Mouse (Mus musculus) neural tube, embryonic 15.5 days (tissue): ENCODE results near the gene E030030I06Rik. TPM values are rescaled to one million over a fixed set of nuclear protein-coding genes. Genes with fewer than 3 reads are reported as not detected.
"Not testable (repeated sequence)": the region's sequence is repeated elsewhere in the genome, so short reads cannot be mapped to it uniquely, and the experiment has no call there.

Experiments
- ATAC-seq: fragments of 200-750 bp; cut with Nextera tagmentation; 2 replicates; pipeline ENCODE4 v1.8.0; 2017; ENCODE audit warnings: mild to moderate bottlenecking, moderate TSS enrichment, moderate library complexity; ENCODE audit not compliant: low FRiP score
- H3K27ac ChIP-seq: fragments of 300-500 bp; sonication (generic); replicated peaks from 2 replicates; pipeline ENCODE4 v1.5.1; 2015; ENCODE audit warnings: mild to moderate bottlenecking, inconsistent platforms
- H3K27me3 ChIP-seq: fragments of 300-500 bp; sonication (generic); replicated peaks from 2 replicates; pipeline ENCODE4 v1.6.1; 2015; ENCODE audit warnings: inconsistent platforms
- H3K36me3 ChIP-seq: fragments of 300-500 bp; sonication (generic); 2 replicates; pipeline ENCODE4 v1.6.1; 2015; ENCODE audit warnings: inconsistent platforms
- H3K4me1 ChIP-seq: fragments of 300-500 bp; sonication (generic); 2 replicates; pipeline ENCODE4 v1.6.1; 2015; ENCODE audit warnings: inconsistent platforms
- H3K4me2 ChIP-seq: fragments of 300-500 bp; sonication (generic); 2 replicates; pipeline ENCODE4 v1.6.1; 2015; ENCODE audit warnings: inconsistent platforms, mild to moderate bottlenecking, moderate library complexity
- H3K4me3 ChIP-seq: fragments of 300-500 bp; sonication (generic); replicated peaks from 2 replicates; pipeline ENCODE4 v1.5.1; 2015; ENCODE audit warnings: mild to moderate bottlenecking, inconsistent platforms
- H3K9ac ChIP-seq: fragments of 300-500 bp; sonication (generic); replicated peaks from 2 replicates; pipeline ENCODE4 v1.6.1; 2015; ENCODE audit warnings: mild to moderate bottlenecking, inconsistent platforms
- H3K9me3 ChIP-seq: fragments of 300-500 bp; sonication (generic); replicated peaks from 2 replicates; pipeline ENCODE4 v1.6.1; 2016; ENCODE audit warnings: inconsistent platforms
- WGBS: fragments of 180-500 bp; shearing (Covaris S2); methylation state at CpG from one replicate; pipeline ENCODE4 v1.1.7; 2015; ENCODE audit warnings: mixed read lengths; 5-methylcytosine and 5-hydroxymethylcytosine counted together
- polyA plus RNA-seq: library from polyadenylated mRNA; unstranded; fragments of >200 nt; fragmentation: Nextera tagmentation; extraction: Ambion mirVana; gene quantifications from 2 replicates; pipeline ENCODE4 v1.2.1, GENCODE M21; 2015

Gene E030030I06Rik
- 1.6 and 3.4 TPM in 2 replicates for polyA plus RNA-seq

DNA sequence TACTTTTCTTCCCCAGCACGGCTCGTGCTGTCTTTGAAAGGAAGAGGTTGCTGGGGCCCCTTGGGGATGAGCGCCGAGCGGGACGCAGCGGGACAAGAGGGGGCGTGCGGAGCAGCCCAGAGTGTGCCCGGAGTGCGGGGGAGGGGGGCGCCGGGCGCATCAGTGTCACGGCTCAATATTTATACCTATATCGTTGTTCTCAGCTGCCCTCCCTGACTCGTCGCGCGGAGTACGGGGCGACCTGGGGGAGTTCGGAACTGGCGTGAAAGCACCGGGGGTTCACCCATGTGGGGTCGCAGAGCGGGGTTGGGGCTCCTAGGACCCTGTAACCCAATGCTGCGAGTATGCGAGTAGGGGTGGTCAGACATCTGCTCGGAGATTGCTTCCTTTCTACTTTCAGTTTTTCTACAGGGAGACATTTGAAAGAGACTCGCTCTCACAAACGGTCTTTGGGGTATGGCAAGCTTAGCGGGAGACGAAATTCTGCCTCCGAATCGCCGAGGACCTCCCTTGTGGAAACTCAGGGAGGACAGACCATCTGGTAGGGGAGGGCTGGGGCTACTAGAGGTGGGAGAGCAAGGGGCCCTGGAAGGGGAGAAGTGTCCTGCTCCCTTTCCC, at the start of gene E030030I06Rik:
Gene E030030I06Rik (minus strand): TSS at position 198 of the 618 bp plus-strand sequence.
- H3K27ac ChIP-seq: no peak within 1 kb of the TSS
- peak within 1 kb of the TSS; percentile 30; the same call in 1 of the 2 replicates for H3K9ac ChIP-seq
- H3K27me3 ChIP-seq: peaks cover 44% of the 10 kb centered on the region
- H3K9me3 ChIP-seq: no peaks in the 10 kb centered on the region
- ATAC-seq: peak; percentile 22; the same call in 1 of the 2 replicates
- peak within 1 kb of the TSS; percentile 81 for H3K4me2 ChIP-seq
- under 1% methylated on average over 37 of the region's 37 CpGs for WGBS
- H3K4me3 ChIP-seq: peak within 1 kb of the TSS; percentile 46
- H3K4me1 ChIP-seq: peaks cover 32% of the 10 kb centered on the region
- no peaks in the 10 kb centered on the region for H3K36me3 ChIP-seq

DNA sequence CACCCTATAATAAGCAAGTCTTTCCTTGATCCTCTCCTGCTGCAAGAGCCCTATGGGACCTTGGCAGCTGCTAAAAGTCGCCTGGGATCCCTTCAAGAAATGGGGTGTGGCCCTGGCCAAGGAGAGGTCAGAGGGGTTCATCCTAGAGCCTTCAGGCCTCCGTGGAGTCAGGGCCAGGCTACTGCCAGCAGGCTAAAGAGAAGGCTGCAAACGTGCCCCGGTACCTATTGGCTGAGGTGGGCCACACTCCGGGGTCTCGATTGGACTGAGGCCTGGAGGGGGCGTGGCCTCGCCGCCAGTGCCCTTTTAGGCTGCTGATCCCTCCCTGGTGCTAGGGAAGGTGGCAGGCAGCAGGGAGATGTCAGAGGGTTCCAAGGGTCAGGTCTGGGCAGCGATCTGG, 42.0 kb upstream of the E030030I06Rik start:
- peak; percentile 76 for ATAC-seq
- H3K4me1 ChIP-seq, H3K9ac ChIP-seq, H3K4me3 ChIP-seq, H3K9me3 ChIP-seq, H3K27me3 ChIP-seq, H3K36me3 ChIP-seq, H3K27ac ChIP-seq: not testable (repeated sequence)
- 4% methylated on average over 6 of the region's 10 CpGs for WGBS
- H3K4me2 ChIP-seq: peak overlapping the region; percentile 41

DNA sequence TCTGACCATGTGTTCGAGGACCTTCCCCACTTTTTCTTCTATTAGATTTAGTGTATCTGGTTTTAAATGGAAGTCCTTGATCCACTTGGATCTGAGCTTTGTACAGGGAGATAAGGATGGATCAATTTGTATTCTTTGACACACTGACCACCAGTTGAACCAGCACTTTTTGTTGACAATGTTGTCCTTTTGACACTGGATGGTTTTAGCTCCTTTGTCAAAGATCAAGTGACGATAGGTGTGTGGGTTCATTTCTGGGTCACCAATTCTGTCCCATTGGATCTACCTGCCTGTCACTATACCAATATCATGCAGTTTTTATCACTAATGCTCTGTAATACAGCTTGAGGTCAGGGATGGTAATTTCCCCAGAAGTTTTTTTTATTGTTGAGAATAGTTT, 27.4 kb upstream of the E030030I06Rik start:
- not testable (repeated sequence) for H3K4me3 ChIP-seq, H3K4me1 ChIP-seq, H3K9me3 ChIP-seq, H3K4me2 ChIP-seq, H3K27ac ChIP-seq, H3K9ac ChIP-seq, H3K27me3 ChIP-seq, H3K36me3 ChIP-seq, ATAC-seq
- 92% methylated on average over 2 of the region's 2 CpGs for WGBS

DNA sequence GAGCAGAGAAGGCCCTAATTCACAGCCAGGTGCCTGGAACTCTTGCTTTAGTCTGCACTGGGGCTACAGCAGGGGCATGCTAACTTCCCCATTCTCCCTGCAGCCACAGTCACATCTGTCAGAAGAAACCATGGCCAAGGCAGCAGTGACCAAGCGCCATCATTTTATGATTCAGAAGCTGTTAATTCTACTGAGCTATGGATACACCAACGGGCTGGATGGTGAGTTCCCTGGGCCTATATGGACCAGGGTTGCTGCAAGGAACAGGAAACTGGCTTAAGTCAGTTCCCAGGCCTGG, 25.1 kb upstream of the E030030I06Rik start:
- not testable (repeated sequence) for H3K4me1 ChIP-seq, H3K4me2 ChIP-seq, H3K4me3 ChIP-seq, H3K27ac ChIP-seq, ATAC-seq, H3K36me3 ChIP-seq, H3K9ac ChIP-seq, H3K9me3 ChIP-seq, H3K27me3 ChIP-seq
- WGBS: 74% methylated on average over 2 of the region's 2 CpGs

DNA sequence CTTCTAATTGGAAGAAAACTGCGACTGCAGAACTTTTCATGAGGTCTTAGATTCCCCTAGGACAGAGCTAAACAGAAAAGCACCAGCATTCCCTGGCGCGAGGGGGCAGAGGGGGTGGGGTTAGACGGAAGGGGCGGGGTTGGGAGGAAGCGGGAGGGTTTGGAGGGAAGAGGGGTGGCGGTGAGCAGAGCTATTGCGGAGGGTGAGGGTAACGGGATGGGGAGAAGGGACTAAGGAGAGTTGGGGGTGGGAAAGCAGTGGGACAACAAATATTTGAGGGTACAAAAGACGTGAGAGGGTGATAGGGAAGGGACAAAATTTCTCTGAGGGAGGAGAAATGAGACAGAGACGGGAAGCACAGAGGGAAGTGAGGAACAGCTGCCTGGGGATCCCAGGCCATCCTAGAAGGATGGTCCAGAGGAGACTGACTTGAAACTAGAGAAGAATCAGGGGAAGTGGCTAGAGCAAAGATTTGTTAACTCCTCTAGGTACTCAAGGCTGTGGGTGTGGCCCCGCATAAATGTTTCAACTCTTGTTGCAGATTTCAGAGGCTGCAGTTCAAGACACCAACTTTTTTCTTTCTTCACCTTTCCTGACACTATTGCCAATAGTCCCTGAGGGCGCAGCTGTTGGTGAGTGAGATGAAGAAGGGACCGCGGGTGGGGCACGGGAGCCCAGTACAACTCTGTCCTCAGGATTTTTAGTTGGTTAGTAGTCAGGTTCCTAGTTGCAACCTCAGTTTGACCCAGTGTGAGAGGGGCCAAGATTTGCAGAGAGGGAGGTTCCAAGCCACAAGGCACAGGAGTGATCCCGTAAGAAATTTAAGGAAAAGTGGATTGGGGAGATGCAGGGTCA, 24.5 kb upstream of the E030030I06Rik start:
- not testable (repeated sequence) for H3K9ac ChIP-seq, H3K27me3 ChIP-seq, H3K36me3 ChIP-seq, H3K4me3 ChIP-seq, ATAC-seq, H3K4me1 ChIP-seq, H3K27ac ChIP-seq, H3K9me3 ChIP-seq
- WGBS: 15% methylated on average over 12 of the region's 17 CpGs
- H3K4me2 ChIP-seq: peak overlapping the region; percentile 27; the same call in 1 of the 2 replicates

DNA sequence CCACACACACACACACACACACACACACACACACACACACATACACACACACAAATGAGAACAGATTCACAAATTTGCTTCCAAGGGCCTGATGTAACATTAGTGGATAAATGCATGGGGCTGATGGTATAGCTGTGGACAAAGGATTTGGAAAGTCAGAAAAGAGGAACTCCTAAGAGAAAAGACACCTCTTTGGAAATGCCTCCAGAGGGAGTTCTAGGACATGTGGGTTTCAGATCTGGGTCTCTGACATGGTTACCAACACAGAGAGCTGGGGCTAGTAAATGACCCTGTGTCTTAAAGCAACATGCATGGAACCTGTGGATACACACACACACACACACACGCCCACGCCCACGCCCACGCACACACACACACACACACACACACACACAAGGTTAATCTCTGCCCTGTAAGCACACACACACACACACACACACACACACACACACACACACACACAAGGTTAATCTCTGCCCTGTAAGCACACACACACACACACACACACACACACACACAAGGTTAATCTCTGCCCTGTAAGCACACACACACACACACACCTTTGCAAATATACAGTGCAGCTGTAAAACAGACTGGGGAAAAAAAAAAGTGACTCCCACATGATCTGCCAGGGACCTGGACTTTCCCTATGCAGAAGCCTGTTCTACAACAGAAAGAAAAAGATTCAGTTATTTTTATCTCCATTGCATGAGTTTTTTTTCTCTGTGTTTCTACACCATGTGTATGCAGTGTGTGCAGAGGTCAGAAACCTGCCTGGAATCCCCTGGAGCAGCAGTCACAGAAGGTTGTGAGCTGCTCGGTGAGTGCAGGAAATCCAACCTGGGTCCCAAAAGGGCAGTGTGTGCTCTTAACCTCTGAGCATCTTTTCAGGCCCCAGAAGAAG, 23.6 kb upstream of the E030030I06Rik start:
- H3K27ac ChIP-seq, H3K4me3 ChIP-seq, H3K27me3 ChIP-seq, H3K9me3 ChIP-seq, H3K9ac ChIP-seq, ATAC-seq, H3K36me3 ChIP-seq, H3K4me1 ChIP-seq: not testable (repeated sequence)
- 85% methylated on average over 4 of the region's 5 CpGs for WGBS
- H3K4me2 ChIP-seq: peak overlapping the region; percentile 27; the same call in 1 of the 2 replicates

DNA sequence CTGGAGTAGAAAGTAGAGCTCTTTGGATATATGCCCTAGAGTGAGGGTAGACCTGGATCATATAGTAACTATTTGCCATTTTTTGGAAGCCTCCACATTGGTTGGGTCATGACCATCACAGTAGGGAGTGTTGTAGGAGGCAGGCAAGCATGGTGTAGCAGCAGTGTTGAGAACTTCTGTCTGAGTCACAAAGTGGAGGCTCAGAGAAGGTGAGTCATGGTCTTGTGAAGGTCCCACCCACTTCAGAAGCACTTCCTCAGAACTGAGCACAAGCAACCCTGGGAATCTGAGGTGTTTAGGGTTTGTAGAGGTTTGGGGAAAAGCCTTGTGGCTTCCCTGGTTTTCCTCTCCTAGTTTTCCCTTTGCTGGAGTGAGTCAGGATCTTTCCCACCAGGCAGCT, 20.0 kb upstream of the E030030I06Rik start:
- H3K4me2 ChIP-seq, H3K27ac ChIP-seq, H3K27me3 ChIP-seq, H3K4me1 ChIP-seq, ATAC-seq, H3K9me3 ChIP-seq, H3K36me3 ChIP-seq, H3K4me3 ChIP-seq, H3K9ac ChIP-seq: not testable (repeated sequence)

DNA sequence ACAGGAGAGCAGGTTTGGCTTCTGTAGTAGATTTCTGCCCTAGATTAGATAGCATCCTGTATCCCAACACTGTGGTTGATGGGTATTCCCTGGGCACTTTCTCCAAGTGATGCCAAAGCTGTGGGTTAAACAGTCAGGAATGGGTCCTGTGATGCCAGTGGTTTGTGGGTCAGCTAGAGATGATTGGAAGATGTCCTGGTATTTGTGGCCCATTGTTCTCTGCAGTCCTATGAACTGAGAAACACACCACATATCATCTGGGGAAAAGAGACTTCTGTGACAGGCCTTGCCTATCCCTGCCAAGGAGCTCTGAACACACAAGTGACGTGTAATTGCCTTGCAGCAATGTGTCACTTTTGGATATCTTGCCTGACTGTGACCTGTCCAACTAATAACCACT, 18.0 kb upstream of the E030030I06Rik start:
- H3K9me3 ChIP-seq, H3K9ac ChIP-seq, H3K27me3 ChIP-seq, H3K4me2 ChIP-seq, H3K4me3 ChIP-seq, H3K36me3 ChIP-seq, H3K27ac ChIP-seq, H3K4me1 ChIP-seq, ATAC-seq: not testable (repeated sequence)
- WGBS: 92% methylated on average over 1 of the region's 1 CpGs

DNA sequence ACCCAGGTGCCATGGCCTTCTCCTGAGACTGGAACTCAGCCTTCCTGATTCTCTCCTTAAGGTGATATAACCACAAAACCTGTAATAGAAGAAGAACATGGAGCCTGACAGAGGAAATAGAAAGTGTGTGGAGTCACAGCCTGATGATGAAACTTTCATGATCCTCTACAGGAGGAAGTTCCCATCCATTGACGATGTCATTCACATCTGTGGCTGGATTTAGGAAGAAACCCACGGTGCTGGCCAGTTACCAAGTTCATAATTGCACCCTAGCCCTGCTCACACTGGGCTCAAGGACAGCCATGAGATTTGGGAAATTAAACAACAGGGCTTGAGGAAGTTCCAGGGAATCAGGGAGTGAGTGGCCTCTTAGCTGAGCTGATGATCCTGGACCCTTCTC, 17.0 kb upstream of the E030030I06Rik start:
- not testable (repeated sequence) for H3K4me3 ChIP-seq, H3K36me3 ChIP-seq, H3K9ac ChIP-seq, H3K9me3 ChIP-seq, H3K4me2 ChIP-seq, ATAC-seq, H3K27ac ChIP-seq, H3K4me1 ChIP-seq
- H3K27me3 ChIP-seq: peaks cover 16% of the 10 kb centered on the region
- 66% methylated on average over 2 of the region's 2 CpGs for WGBS

DNA sequence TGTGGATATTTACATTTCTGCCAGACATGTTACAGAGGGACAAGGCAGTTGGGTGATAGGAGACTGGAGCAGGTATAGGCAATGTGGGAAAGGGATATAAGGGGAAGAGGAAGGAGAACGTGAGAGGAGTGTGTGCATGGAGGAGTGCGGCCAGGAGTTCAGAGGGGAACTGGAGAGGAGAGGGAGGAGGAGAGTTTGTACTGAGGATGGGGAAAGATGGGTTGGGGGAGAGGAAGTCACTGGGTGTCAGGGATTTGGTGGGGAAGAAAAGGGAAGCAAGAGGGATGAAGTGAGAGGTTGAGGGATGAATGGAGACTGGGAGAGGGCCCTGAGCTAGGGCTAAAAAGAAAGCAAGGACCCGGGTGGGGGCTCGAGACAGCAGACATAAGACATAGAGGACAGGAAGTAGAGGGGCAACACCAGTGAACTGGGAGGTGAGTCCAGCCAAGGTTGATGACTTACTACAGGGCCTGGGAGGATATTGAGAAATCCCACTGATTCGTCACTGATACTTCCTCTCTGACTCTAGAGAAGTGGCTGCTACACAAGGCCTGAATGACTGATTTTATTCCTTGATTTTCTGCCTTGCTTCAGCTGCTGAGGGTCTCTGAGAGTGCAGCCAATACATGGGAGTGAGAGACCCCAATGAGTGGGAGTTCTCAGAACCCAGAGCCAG, 16.4 kb upstream of the E030030I06Rik start:
- H3K9ac ChIP-seq, H3K4me1 ChIP-seq, H3K27ac ChIP-seq, H3K4me3 ChIP-seq, ATAC-seq, H3K36me3 ChIP-seq, H3K4me2 ChIP-seq, H3K9me3 ChIP-seq: not testable (repeated sequence)
- H3K27me3 ChIP-seq: peaks cover 21% of the 10 kb centered on the region
- WGBS: 63% methylated on average over 5 of the region's 5 CpGs
